Mouse (Mus musculus): ENCODE measurements around the gene Hebp2. TPM values are rescaled to one million over a fixed set of nuclear protein-coding genes. Genes with fewer than 3 reads are reported as not detected.
"Not testable (repeated sequence)": the region's sequence is repeated elsewhere in the genome, so short reads cannot be mapped to it uniquely, and the experiment has no call there.

The Hebp2 gene
- total RNA-seq (2021): 1 to 10 TPM; 3.8 to 4.6 TPM
- long read RNA-seq, experiment 1, transcript Hebp2-201 (4 exons, 2,535 nt): major isoform, 9 of 9 reads
- long read RNA-seq, experiment 1, partial matches to known transcripts: 0 of 9 reads
- long read RNA-seq, experiment 1, other reads (novel, unspliced or antisense): 0 of 9 reads
- long read RNA-seq, experiment 2, transcript Hebp2-201 (4 exons, 2,535 nt): major isoform, 8 of 9 reads
- long read RNA-seq, experiment 2, partial matches to known transcripts: 1 of 9 reads
- long read RNA-seq, experiment 2, other reads (novel, unspliced or antisense): 0 of 9 reads

- DNase-seq (ENCODE audit: low spot score in 2 of 2): peak; percentile 63 to 78
Observed at GRCm38 (mm10) chr10:18545813-18546235, at the start of gene Hebp2. TSS of gene Hebp2 (minus strand) at chr10:18546076.

GRCm38 (mm10) chr10:18589455-18589854, 43.6 kb upstream of the Hebp2 start:
- DNase-seq (ENCODE audit: low spot score in 2 of 2): no peak

GRCm38 (mm10) chr10:18584188-18584587, 38.3 kb upstream of the Hebp2 start:
- DNase-seq (ENCODE audit: low spot score in 2 of 2): no peak

- DNase-seq (ENCODE audit: low spot score in 2 of 2): no peak
Observed at GRCm38 (mm10) chr10:18572581-18572980, 26.7 kb upstream of the Hebp2 start.

GRCm38 (mm10) chr10:18562940-18563339, 17.1 kb upstream of the Hebp2 start:
- DNase-seq (ENCODE audit: low spot score in 2 of 2): peak in 1 of 2 experiments; percentile 28

- DNase-seq (ENCODE audit: low spot score in 2 of 2): no peak
Observed at GRCm38 (mm10) chr10:18561445-18561844, 15.6 kb upstream of the Hebp2 start.

- DNase-seq (ENCODE audit: low spot score in 2 of 2): not testable (repeated sequence)
Observed at GRCm38 (mm10) chr10:18559076-18559475, 13.2 kb upstream of the Hebp2 start.

- DNase-seq (ENCODE audit: low spot score in 2 of 2): no peak
Observed at GRCm38 (mm10) chr10:18549321-18550216, 3.7 kb upstream of the Hebp2 start.

GRCm38 (mm10) chr10:18547381-18547780, 1.5 kb upstream of the Hebp2 start:
- DNase-seq (ENCODE audit: low spot score in 2 of 2): no peak

- no peak for DNase-seq (ENCODE audit: low spot score in 2 of 2)
Observed at GRCm38 (mm10) chr10:18545309-18545708, 567 bp downstream of the Hebp2 start.

- no peak for DNase-seq (ENCODE audit: low spot score in 2 of 2)
Observed at GRCm38 (mm10) chr10:18536889-18537288, 9.0 kb downstream of the Hebp2 start.

- DNase-seq (ENCODE audit: low spot score in 2 of 2): no peak
Observed at GRCm38 (mm10) chr10:18532293-18532692, 13.6 kb downstream of the Hebp2 start.

GRCm38 (mm10) chr10:18530161-18530560, 15.7 kb downstream of the Hebp2 start:
- no peak for DNase-seq (ENCODE audit: low spot score in 2 of 2)

- no peak for DNase-seq (ENCODE audit: low spot score in 2 of 2)
Observed at GRCm38 (mm10) chr10:18529177-18529576, 16.7 kb downstream of the Hebp2 start.

GRCm38 (mm10) chr10:18528475-18528874, 17.4 kb downstream of the Hebp2 start:
- no peak for DNase-seq (ENCODE audit: low spot score in 2 of 2)

GRCm38 (mm10) chr10:18527766-18528165, 18.1 kb downstream of the Hebp2 start:
- DNase-seq (ENCODE audit: low spot score in 2 of 2): no peak

GRCm38 (mm10) chr10:18526851-18527675, 18.8 kb downstream of the Hebp2 start:
- DNase-seq (ENCODE audit: low spot score in 2 of 2): no peak

GRCm38 (mm10) chr10:18526184-18526850, 19.6 kb downstream of the Hebp2 start:
- peak in 1 of 2 experiments; percentile 29 for DNase-seq (ENCODE audit: low spot score in 2 of 2)

- DNase-seq (ENCODE audit: low spot score in 2 of 2): no peak
Observed at GRCm38 (mm10) chr10:18525726-18526125, 20.1 kb downstream of the Hebp2 start.

GRCm38 (mm10) chr10:18525311-18525710, 20.6 kb downstream of the Hebp2 start:
- DNase-seq (ENCODE audit: low spot score in 2 of 2): no peak

- no peak for DNase-seq (ENCODE audit: low spot score in 2 of 2)
Observed at GRCm38 (mm10) chr10:18522556-18522955, 23.3 kb downstream of the Hebp2 start.
